Mouse (Mus musculus) megakaryocyte, embryonic 14.5 days (primary cell): ENCODE measurements around the gene Ankrd39. TPM values are rescaled to one million over a fixed set of nuclear protein-coding genes. Genes with fewer than 3 reads are reported as not detected.

ENCODE experiments used
- H3K27me3 ChIP-seq: replicated peaks from 2 replicates; pipeline ENCODE3; 2012; ENCODE audit warnings: inconsistent platforms
- H3K36me3 ChIP-seq: replicated peaks from 2 replicates; pipeline ENCODE3; 2012; ENCODE audit warnings: low read length, inconsistent platforms, mixed read lengths
- H3K4me1 ChIP-seq: 2 replicates; pipeline ENCODE4 v1.6.1; 2012; ENCODE audit warnings: inconsistent platforms
- H3K4me3 ChIP-seq: replicated peaks from 2 replicates; pipeline ENCODE3; 2012; ENCODE audit warnings: moderate library complexity, mild to moderate bottlenecking, inconsistent platforms
- H3K9me3 ChIP-seq: 2 replicates; pipeline ENCODE4 v1.6.1; 2012; ENCODE audit warnings: inconsistent platforms
- FLI1 ChIP-seq: IDR thresholded peaks from 2 replicates; pipeline ENCODE4 v1.6.1; 2012; ENCODE audit warnings: low read length, inconsistent platforms, mixed read lengths
- GATA1 ChIP-seq: IDR thresholded peaks from 3 replicates; pipeline ENCODE4 v1.6.1; 2012; ENCODE audit warnings: mixed read lengths, low read length, inconsistent platforms, borderline replicate concordance
- polyA plus RNA-seq: library from polyadenylated mRNA; stranded (reverse); fragments of >175 nt; gene quantifications from 2 replicates; pipeline ENCODE4 v1.2.3, GENCODE M21; 2012; ENCODE audit warnings: low replicate concordance; ENCODE audit not compliant: insufficient read depth

Gene Ankrd39
- polyA plus RNA-seq, 1 experiment = 7.9 TPM

DNA sequence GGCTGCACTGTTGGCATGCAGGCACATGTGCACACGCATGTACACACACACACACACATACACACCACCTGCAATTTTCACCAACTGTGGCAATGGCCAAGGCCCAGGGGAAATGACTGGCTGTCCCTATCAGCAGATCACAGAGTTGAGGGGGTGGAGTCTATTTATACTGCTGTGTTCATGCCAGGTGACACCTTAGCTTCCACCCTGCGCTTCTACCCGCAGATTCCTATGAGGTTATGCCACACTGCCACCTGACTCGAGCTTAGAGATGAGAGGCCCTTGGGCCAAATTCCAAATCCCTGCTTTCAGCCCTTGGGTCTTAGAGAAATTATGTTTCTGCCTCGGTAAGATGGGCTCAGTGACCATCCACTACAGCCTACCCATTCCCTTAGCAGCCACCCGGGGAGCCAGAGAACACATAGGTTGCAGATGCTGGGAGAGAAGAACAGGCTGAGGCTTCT lies 12.6 kb downstream of the Ankrd39 start:
- Histone ChIP-seq H3K27me3 (no peaks in the 10 kb centered on the region), H3K4me3 (no peak overlapping the region), H3K4me1 (peaks cover 5% of the 10 kb centered on the region; the same call in 1 of the 2 replicates), H3K36me3 (peaks cover 89% of the 10 kb centered on the region), H3K9me3 (no peaks in the 10 kb centered on the region)
- TF ChIP-seq GATA1 (no peak), FLI1 (no peak)

DNA sequence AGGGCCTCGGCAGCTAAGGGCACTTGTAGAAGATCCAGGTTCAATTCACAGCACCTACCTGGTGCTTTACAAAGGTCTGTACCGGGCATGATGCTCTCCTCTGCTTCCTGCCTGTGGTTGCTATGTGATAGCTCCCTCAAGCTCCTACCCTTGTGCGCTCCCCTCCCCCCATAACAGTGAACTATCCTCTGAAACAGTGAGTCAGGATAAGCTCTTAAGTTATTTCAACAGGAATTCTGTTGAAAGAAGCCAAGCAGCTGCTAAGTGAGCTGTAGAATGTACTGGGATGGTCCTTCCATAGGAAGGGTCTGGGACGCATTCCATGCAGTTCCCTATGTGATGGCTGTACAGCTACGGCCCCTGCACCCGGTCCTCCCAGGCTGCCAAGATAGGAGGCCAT lies 13.7 kb downstream of the Ankrd39 start:
- Histone ChIP-seq H3K36me3 (peaks cover 80% of the 10 kb centered on the region), H3K27me3 (no peaks in the 10 kb centered on the region), H3K9me3 (no peaks in the 10 kb centered on the region), H3K4me1 (peaks cover 5% of the 10 kb centered on the region; the same call in 1 of the 2 replicates), H3K4me3 (no peak overlapping the region)
- TF ChIP-seq GATA1 (no peak), FLI1 (no peak)

GRCm38 (mm10) chr1:36531461-36531860 lies 15.8 kb downstream of the Ankrd39 start:
- TF ChIP-seq FLI1 (no peak), GATA1 (no peak)
- no peaks in the 10 kb centered on the region for H3K9me3 ChIP-seq
- peak overlapping the region; percentile 31 for H3K4me3 ChIP-seq
- peaks cover 79% of the 10 kb centered on the region for H3K36me3 ChIP-seq
- H3K27me3 ChIP-seq = no peaks in the 10 kb centered on the region
- peaks cover 10% of the 10 kb centered on the region; the same call in 1 of the 2 replicates for H3K4me1 ChIP-seq

- H3K9me3 ChIP-seq = no peaks in the 10 kb centered on the region
- H3K27me3 ChIP-seq = no peaks in the 10 kb centered on the region
- TF ChIP-seq GATA1 (no peak), FLI1 (no peak)
- peaks cover 10% of the 10 kb centered on the region; the same call in 1 of the 2 replicates for H3K4me1 ChIP-seq
- H3K4me3 ChIP-seq = no peak overlapping the region
- H3K36me3 ChIP-seq = peaks cover 79% of the 10 kb centered on the region
Measured at GRCm38 (mm10) chr1:36530962-36531361, 16.3 kb downstream of the Ankrd39 start.

GRCm38 (mm10) chr1:36530485-36530884 lies 16.8 kb downstream of the Ankrd39 start:
- TF ChIP-seq FLI1 = no peak
- no peak for TF ChIP-seq GATA1
- H3K27me3 ChIP-seq = no peaks in the 10 kb centered on the region
- H3K4me3 ChIP-seq = no peak overlapping the region
- peaks cover 79% of the 10 kb centered on the region for H3K36me3 ChIP-seq
- H3K9me3 ChIP-seq = no peaks in the 10 kb centered on the region
- H3K4me1 ChIP-seq = peaks cover 10% of the 10 kb centered on the region; the same call in 1 of the 2 replicates

DNA sequence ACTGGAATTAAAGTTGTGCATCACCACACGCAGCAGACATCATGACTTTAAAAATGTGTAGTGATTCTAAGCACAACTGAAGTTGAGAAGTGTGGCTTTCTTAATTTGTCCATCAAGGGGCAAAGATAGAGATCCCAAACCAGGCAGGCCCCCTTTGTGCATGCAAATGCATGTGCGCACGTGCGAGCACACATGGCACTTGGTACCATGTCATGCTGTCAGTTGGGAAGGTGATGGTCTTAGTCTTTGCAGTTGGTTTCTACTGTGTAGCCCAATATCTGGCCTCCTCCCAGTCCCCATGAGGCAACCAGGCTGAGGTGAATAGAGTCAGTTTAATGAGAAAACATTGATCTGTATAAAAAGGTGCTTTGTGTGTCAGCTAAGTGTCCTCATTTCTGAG lies 17.4 kb downstream of the Ankrd39 start:
- peaks cover 80% of the 10 kb centered on the region for H3K36me3 ChIP-seq
- H3K4me3 ChIP-seq = no peak overlapping the region
- no peaks in the 10 kb centered on the region for H3K9me3 ChIP-seq
- peaks cover 10% of the 10 kb centered on the region; the same call in 1 of the 2 replicates for H3K4me1 ChIP-seq
- TF ChIP-seq FLI1 (no peak), GATA1 (no peak)
- H3K27me3 ChIP-seq = no peaks in the 10 kb centered on the region

DNA sequence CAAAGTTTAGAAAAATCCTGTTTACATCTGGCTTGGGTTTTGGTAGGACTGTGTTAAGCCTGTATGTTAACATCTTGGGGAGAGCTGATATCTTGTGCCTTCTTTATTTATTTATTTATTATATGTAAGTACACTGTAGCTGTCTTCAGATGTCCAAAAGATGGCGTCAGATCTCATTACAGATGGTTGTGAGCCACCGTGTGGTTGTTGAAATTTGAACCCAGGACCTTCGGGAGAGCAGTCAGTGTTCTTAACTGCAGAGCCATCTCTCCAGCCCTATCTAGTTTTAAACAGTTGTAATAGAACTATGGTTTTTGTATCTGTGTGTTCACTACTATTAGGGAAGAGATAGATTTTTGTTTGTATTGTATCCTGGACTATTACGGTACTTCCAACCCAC lies 18.0 kb downstream of the Ankrd39 start:
- H3K36me3 ChIP-seq = peaks cover 80% of the 10 kb centered on the region
- H3K27me3 ChIP-seq = no peaks in the 10 kb centered on the region
- no peak overlapping the region for H3K4me3 ChIP-seq
- no peak for TF ChIP-seq GATA1
- TF ChIP-seq FLI1 = no peak
- no peaks in the 10 kb centered on the region for H3K9me3 ChIP-seq
- H3K4me1 ChIP-seq = peaks cover 5% of the 10 kb centered on the region; the same call in 1 of the 2 replicates

DNA sequence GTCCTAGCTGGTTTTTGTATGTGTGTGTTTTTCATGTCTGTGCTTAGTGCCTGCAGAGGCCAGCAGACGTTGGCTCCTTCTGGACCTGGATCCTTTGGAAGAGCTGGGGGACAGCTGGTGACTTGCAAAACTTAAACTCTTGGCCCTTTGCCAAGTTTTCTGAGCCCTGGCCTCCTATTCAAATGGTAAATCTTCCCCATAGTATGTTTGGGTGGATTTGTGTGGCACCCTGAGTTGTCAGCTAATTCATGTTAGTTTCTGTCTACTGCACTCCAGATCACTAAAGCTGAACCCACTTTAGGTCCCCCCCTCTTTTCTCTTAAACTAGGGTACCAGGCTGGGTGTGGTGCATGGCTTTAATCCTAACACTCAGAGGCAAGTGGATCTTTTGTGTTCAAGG lies 18.9 kb downstream of the Ankrd39 start:
- H3K4me1 ChIP-seq = peaks cover 5% of the 10 kb centered on the region; the same call in 1 of the 2 replicates
- H3K27me3 ChIP-seq = no peaks in the 10 kb centered on the region
- no peak overlapping the region for H3K4me3 ChIP-seq
- TF ChIP-seq FLI1 = no peak
- TF ChIP-seq GATA1 = no peak
- H3K9me3 ChIP-seq = no peaks in the 10 kb centered on the region
- peaks cover 80% of the 10 kb centered on the region for H3K36me3 ChIP-seq

- H3K4me1 ChIP-seq = peaks cover 5% of the 10 kb centered on the region; the same call in 1 of the 2 replicates
- H3K4me3 ChIP-seq = no peak overlapping the region
- TF ChIP-seq FLI1 (no peak), GATA1 (no peak)
- H3K27me3 ChIP-seq = no peaks in the 10 kb centered on the region
- H3K36me3 ChIP-seq = peaks cover 81% of the 10 kb centered on the region
- H3K9me3 ChIP-seq = no peaks in the 10 kb centered on the region
Measured at GRCm38 (mm10) chr1:36526903-36527302, 20.3 kb downstream of the Ankrd39 start.

DNA sequence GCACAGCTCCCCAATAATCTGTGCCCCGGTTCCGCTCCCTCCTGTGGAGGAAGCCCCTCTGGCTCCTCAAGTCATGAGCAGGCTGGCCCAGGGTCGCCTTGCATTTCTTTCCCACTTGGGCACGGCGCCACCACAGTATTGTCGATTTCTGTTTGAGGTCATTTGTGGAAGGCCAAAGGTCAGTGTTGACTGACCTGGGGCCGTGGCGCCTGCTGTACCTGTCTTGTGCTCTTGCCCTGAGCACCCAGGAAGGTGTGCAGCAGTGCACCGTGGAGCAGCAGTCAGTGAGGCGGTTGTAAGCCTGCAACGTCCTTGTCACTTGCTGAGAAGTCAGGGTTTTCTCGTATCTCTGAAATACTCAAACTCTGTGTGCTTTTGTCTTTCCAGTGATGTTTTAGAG lies 21.5 kb downstream of the Ankrd39 start:
- peaks cover 81% of the 10 kb centered on the region for H3K36me3 ChIP-seq
- no peaks in the 10 kb centered on the region for H3K27me3 ChIP-seq
- H3K4me1 ChIP-seq = 0 out of 2 replicates have a peak, but pooled peaks cover 5% of the 10 kb centered on the region
- no peak overlapping the region for H3K4me3 ChIP-seq
- H3K9me3 ChIP-seq = no peaks in the 10 kb centered on the region
- no peak for TF ChIP-seq GATA1
- TF ChIP-seq FLI1 = no peak
